Mouse (Mus musculus) T-helper 2 cell (primary cell): ENCODE results near the gene Ick.

ENCODE experiments used
- in situ Hi-C: fragments of 300-600 bp; cut with MboI, MseI; formaldehyde crosslinking; loops from one replicate; pipeline ENCODE4 v1.15.1; 2025; ENCODE audit warnings: high pct_unique_total_duplicates

Ick gene

DNA sequence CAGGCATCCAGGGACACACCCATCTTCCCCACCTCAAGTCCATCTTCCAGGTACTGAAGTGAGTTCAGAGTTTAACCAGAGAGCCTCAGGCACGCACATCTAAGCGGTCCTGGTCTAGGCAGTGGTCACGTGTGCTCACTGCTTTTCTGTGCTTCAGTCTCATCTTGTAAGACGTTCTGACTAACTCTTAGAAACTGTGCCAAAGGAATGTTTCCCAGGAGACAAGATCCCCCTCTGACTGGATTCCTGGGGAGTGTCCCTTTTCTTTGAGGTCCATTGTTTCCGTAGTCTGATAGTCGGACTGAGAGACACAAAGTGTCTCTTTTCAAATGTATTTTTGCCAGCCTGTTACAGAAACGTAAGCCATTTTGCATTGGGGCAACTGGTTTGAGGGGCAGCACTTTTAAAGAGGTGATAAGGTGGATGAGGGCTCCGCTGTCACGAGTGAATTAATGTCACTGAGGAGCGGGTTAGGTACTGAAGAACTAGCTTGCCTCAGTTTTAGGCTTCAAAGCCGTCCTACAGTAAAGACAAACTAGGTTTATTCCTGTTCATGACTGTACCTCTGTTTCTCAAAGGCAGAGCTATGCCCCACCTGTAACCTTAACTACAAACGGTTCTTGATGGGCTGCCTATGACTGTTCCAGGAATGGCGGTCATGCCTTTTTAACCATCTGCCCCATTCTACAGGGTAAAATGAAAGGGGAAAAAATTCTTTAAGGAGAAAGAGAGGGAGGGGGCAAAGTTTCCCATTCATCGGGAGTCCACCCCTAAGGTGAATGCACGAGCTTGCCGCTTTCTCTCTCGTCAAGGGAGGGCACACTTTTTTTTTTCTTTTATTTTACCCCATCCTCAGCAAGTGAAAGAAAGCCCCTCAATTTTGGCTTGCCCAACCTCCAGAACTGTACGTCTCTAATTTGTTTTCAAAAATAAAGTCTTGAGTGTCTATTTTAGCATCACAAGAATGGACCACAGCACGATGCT, 82.0 kb downstream of the Ick start:
- in situ Hi-C loops: no loop called here

DNA sequence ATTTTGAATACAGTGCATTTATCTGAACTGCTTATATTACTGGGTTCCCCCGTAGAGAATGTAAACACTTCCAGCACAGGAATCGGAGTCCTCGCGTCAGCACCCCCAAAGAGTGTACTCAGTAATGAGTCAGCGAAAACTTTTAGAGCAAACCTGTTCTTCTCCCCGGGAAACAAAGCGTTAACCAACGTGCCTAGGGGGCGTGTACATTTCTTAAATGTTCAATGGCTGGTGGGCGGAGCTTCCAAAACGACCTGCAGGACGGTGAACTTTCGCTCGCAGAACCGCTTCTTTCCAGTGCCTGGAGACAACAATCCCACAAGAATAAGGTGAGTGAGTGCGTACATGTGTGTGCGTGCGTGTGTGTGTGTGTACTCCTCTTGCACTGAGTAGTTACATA, 82.7 kb downstream of the Ick start:
- in situ Hi-C loops: no loop called here

DNA sequence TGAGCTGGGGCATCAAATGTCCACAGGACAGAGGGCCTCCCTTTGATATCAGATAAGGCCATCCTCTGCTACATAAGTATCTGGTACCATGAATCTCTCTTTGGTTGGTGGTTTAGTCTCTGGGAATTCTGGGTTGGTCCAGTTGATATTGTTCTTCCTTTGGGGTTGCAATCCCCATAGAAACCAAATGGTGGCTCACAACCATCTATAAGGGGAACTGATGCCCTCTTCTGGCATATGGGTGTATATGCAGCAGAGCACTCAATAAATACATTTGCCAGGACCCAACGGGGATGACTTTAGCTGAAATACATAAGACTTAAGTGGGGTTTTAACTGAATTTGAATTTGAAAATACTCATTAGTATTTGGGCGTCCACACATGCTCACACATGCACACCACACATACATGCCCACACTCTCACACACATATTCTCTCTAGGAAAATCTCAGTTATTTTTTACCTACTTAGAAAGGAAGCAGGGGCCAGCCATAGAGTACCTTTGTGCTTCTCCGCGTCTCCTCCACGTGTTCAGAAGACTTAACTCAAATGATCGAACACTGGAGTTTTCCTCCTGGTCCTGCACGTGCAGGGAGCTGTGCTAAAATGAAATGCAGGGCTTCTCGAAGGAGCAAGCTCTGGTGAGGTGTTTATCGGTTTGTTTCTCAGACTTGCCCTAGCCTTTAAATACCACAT, 85.1 kb downstream of the Ick start:
- in situ Hi-C loops: no loop called here

- in situ Hi-C loops: no loop called here
Measured at GRCm38 (mm10) chr9:78195034-78195433, 86.0 kb downstream of the Ick start.

DNA sequence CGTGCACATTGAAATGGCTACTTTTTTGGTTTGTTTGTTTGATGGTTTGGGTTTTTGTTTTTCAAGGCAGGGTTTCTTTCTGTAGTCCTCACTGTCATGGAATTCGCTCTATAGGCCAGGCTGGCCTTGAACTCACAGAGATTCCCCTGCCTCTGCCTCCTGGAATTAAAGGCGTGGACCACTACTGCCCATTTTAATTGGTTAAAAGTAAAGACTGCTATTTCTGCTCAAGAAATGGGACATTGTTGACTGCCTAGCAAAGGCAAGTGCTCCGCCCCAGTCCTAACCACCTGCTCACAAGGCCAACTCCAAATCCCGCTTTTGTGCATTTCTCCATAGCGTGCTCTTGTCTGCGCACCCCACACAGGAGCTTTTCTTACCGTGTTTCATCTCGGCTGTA, 88.8 kb downstream of the Ick start:
- in situ Hi-C loops: no loop called here

GRCm38 (mm10) chr9:78204194-78204593, 95.2 kb downstream of the Ick start:
- in situ Hi-C loops: no loop called here

- in situ Hi-C loops: no loop called here
Measured at GRCm38 (mm10) chr9:78208956-78209355, 100.0 kb downstream of the Ick start.

DNA sequence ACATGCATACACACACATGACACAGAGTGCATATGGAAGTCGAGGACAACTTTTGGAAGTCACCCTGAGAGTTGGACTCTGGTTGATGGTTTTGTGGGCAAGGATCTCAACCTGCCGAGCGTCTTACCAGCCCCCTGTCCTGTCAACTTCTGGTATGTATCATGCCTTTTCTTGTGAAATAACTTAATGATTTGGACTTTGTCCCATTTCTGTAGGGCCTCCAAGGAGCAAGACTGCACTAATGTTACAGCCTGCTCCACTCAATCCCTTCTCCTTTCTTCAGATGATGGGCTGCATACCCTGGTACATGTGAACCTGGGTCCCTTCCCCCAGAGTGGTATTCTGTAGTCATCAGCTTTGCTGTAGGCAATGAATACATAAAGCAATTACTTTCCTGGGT, 101.1 kb downstream of the Ick start:
- in situ Hi-C loops: no loop called here

GRCm38 (mm10) chr9:78210821-78211220, 101.8 kb downstream of the Ick start:
- in situ Hi-C loops: no loop called here

DNA sequence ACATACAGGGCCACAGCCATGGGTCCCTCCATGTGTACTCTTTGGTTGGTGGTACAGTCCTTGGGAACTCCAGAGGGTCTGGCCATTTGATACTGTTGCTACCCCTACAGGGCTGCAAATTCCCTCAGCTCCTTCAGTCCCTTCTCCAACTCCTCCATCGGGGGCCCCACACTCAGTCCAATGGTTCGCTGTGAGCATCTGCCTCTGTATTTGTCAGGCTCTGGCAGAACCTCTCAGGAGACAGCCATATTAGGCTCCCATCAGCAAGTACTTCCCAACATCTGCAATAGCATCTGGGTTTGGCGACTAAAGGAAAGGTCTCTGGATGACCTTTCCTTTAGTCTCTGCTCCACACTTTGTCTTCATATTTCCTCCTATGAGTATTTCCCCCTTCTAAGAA, 102.5 kb downstream of the Ick start:
- in situ Hi-C loops: no loop called here

DNA sequence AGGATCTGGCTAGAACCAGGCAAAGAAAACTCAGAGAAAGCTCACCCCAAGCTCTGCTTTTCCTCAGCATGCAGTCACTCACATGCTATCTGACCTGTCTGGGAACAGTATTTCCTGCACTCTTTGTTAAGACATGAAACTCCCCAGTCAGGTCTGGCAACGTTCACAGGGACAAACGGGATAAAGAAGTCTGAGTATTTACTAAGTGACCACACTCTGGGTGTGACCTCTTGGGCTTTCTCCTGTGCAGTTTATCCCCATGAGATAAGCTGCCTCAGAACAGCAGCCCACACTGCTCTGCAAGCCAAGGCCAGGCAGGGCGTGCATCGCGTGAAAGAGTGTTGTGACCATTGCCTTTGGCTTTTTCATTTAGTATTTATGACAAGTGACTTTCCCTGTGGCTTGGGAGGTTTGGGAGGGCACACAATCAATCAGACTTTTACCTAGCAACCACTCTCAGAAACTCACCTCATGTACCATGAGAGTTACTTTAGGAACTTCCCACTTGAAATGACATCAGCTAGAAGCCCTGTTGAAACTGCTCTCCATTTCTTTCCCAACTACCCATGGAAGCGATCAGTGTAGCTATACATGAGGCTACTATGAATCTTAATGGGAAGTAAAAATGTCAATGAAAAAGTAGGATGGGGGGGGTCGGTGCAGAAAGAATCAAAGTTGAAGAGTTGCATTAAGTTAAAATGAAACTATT, 103.5 kb downstream of the Ick start:
- in situ Hi-C loops: no loop called here

- in situ Hi-C loops: no loop called here
Measured at GRCm38 (mm10) chr9:78217074-78217473, 108.1 kb downstream of the Ick start.
